Mouse (Mus musculus) testis, adult 2 months (tissue): ENCODE data around the gene Dll4. TPM values are rescaled to one million over a fixed set of nuclear protein-coding genes. Genes with fewer than 3 reads are reported as not detected.

Experiments
- H3K27ac ChIP-seq: fragments of 200-500 bp; 2 replicates; pipeline ENCODE4 v1.5.1; 2012; ENCODE audit warnings: low read depth, low read length; ENCODE audit not compliant: control insufficient read depth, insufficient read depth
- H3K27me3 ChIP-seq: fragments of 200-500 bp; 2 replicates; pipeline ENCODE4 v1.6.1; 2012; ENCODE audit warnings: mild to moderate bottlenecking, low read length, moderate library complexity; ENCODE audit not compliant: control insufficient read depth, insufficient read depth
- H3K36me3 ChIP-seq: fragments of 200-500 bp; 2 replicates; pipeline ENCODE4 v1.6.1; 2012; ENCODE audit warnings: mild to moderate bottlenecking, low read length; ENCODE audit not compliant: control insufficient read depth, insufficient read depth
- H3K4me1 ChIP-seq: fragments of 200-500 bp; 2 replicates; pipeline ENCODE4 v1.6.1; 2012; ENCODE audit warnings: low read length; ENCODE audit not compliant: control insufficient read depth, insufficient read depth
- H3K4me3 ChIP-seq: fragments of 200-500 bp; 2 replicates; pipeline ENCODE4 v1.5.1; 2012; ENCODE audit warnings: low read depth, mild to moderate bottlenecking, low read length, moderate library complexity, mixed read lengths; ENCODE audit not compliant: control insufficient read depth
- CTCF ChIP-seq: fragments of 200-500 bp; IDR thresholded peaks from 2 replicates; pipeline ENCODE4 v1.5.1; 2012; ENCODE audit warnings: low read depth, mild to moderate bottlenecking, inconsistent platforms, low read length, moderate library complexity; ENCODE audit not compliant: control insufficient read depth, insufficient read depth, insufficient replicate concordance
- POLR2A ChIP-seq: fragments of 200-500 bp; IDR thresholded peaks from 2 replicates; pipeline ENCODE4 v1.6.1; 2012; ENCODE audit warnings: low read depth, mild to moderate bottlenecking, inconsistent platforms, low read length, moderate library complexity; ENCODE audit not compliant: control insufficient read depth
- polyA plus RNA-seq: library from polyadenylated mRNA; depleted of rRNA; stranded (reverse); fragments of >200 nt; gene quantifications from 2 replicates; pipeline ENCODE4 v1.2.3, GENCODE M21; 2012; rRNA removed

Dll4 gene
- 0.54 and 0.59 TPM in 2 replicates for polyA plus RNA-seq

DNA sequence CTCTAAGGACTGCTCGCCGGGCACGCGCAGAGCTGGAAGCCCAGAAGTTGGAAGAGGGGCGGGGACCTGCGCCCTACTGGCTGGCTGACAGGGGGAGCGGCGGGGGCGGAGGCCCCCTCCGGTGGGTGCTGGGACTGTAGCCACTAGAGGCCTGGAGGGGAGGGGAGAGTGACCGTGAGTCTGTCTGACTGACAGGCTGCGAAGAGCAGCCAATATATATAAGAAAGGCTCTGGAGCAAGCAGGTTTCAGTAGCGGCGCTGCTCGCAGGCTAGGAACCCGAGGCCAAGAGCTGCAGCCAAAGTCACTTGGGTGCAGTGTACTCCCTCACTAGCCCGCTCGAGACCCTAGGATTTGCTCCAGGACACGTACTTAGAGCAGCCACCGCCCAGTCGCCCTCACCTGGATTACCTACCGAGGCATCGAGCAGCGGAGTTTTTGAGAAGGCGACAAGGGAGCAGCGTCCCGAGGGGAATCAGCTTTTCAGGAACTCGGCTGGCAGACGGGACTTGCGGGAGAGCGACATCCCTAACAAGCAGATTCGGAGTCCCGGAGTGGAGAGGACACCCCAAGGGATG, at the start of gene Dll4:
Dll4 (plus strand) TSS at position 217 of the 576 bp plus-strand sequence.
- no peaks in the 10 kb centered on the region for H3K36me3 ChIP-seq
- peaks cover 36% of the 10 kb centered on the region for H3K4me1 ChIP-seq
- H3K27me3 ChIP-seq: no peaks in the 10 kb centered on the region; the same call in 1 of the 2 replicates
- TF ChIP-seq POLR2A (0 out of 2 replicates have a peak, but pooled peaks have one; percentile 37), CTCF (no peak)
- peak within 1 kb of the TSS; percentile 25 for H3K4me3 ChIP-seq
- no peak within 1 kb of the TSS for H3K27ac ChIP-seq

GRCm38 (mm10) chr2:119276926-119277325, 48.7 kb upstream of the Dll4 start:
- peak overlapping the region; percentile 93 for H3K4me3 ChIP-seq
- peaks cover 5% of the 10 kb centered on the region; the same call in 1 of the 2 replicates for H3K4me1 ChIP-seq
- TF ChIP-seq CTCF (no peak), POLR2A (no peak)
- H3K27ac ChIP-seq: 0 out of 2 replicates have a peak overlapping the region, but pooled peaks have one; percentile 21
- no peaks in the 10 kb centered on the region for H3K27me3 ChIP-seq
- no peaks in the 10 kb centered on the region for H3K36me3 ChIP-seq

GRCm38 (mm10) chr2:119277810-119278209, 47.8 kb upstream of the Dll4 start:
- Histone ChIP-seq H3K27me3 (no peaks in the 10 kb centered on the region), H3K4me1 (peaks cover 5% of the 10 kb centered on the region; the same call in 1 of the 2 replicates), H3K4me3 (peak overlapping the region; percentile 93), H3K36me3 (no peaks in the 10 kb centered on the region), H3K27ac (peak overlapping the region; percentile 79)
- TF ChIP-seq CTCF: no peak
- peak; percentile 96 for TF ChIP-seq POLR2A

DNA sequence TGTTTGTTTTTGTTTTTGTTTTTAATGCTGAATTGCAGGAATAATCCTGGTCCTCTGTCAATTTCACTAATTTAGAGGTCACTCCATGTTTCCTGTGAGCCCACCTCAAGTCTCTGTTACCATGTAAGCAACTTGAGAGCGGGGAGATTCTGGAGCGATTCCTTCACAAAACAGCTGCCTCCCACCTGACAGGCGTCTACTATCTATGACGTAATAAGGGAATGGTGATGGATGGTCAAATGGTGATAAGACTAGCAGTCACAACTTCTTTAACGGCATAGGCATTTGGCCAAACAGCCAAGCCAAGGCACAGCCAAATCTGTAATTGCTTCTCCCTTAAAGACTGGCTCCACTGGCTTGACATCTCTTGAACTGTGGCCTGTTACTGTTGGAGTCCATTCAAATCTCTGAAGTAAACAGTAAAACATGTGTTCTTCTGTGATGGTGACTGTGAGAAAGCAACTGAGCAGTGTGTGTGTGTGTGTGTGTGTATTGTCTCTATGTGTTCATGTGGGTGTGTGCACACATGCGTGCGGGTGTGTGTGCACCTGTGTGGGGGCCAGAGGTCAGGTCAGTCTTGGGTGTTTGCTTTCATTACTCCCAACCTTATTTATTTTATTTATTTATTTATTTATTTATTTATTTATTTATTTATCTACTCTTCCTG, 43.6 kb upstream of the Dll4 start:
- Histone ChIP-seq H3K36me3 (no peaks in the 10 kb centered on the region), H3K4me1 (peaks cover 4% of the 10 kb centered on the region; the same call in 1 of the 2 replicates), H3K27ac (no peak overlapping the region), H3K4me3 (no peak overlapping the region), H3K27me3 (no peaks in the 10 kb centered on the region)
- TF ChIP-seq POLR2A (no peak), CTCF (no peak)

DNA sequence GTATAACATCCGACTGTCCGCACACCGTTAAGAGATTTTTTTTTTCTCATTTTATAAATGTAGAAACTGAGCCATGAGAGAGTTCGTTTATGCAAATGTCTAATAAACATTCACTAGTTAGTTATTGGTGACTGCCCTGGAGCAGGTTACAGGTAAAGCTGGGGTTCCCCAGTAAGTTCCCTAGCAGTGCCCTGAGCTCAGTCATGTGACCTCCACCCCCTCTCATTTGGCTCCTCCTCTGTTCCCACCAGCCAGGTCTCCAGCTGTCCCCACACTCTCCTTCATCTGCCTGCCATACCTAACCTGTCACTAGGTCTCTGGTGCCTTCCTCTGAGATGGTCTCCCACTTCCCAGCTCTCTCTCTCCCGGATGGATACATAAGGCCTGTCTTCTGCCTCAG, 38.2 kb upstream of the Dll4 start:
- TF ChIP-seq CTCF (no peak), POLR2A (no peak)
- Histone ChIP-seq H3K27ac (no peak overlapping the region; the same call in 1 of the 2 replicates), H3K4me1 (peaks cover 10% of the 10 kb centered on the region), H3K4me3 (peak overlapping the region; percentile 97), H3K36me3 (no peaks in the 10 kb centered on the region; the same call in 1 of the 2 replicates), H3K27me3 (no peaks in the 10 kb centered on the region)

GRCm38 (mm10) chr2:119288270-119288882, 37.2 kb upstream of the Dll4 start, which contains the start of gene Vps18:
Gene Vps18 (plus strand): TSS chr2:119288740.
- TF ChIP-seq POLR2A (peak; percentile 83), CTCF (peak; percentile 89; the same call in 1 of the 2 replicates)
- H3K4me1 ChIP-seq: peaks cover 10% of the 10 kb centered on the region
- H3K27ac ChIP-seq: peak within 1 kb of the TSS; percentile 89
- peak within 1 kb of the TSS; percentile 97 for H3K4me3 ChIP-seq
- H3K36me3 ChIP-seq: no peaks in the 10 kb centered on the region; the same call in none of the 2 replicates
- no peaks in the 10 kb centered on the region for H3K27me3 ChIP-seq

DNA sequence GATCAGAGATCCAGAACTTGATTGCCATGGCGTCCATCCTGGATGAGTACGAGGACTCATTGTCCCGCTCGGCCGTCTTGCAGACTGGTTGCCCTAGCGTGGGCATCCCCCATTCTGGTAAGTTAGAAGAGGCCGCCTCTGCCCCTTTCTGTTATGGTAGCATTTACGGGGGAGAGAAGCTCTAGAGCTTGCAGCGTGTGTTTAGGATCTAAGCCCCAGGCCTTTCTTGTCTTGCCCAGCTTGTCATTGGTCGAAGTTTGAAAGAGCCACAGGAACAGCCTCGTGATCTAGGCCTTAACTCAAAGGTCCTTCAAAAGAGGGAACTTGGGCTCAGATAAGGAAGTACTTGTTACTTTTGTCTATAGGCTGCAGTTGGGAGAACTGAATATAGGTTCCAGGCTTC, 36.6 kb upstream of the Dll4 start:
- TF ChIP-seq POLR2A (no peak), CTCF (no peak)
- Histone ChIP-seq H3K4me3 (peak overlapping the region; percentile 97), H3K4me1 (peaks cover 10% of the 10 kb centered on the region), H3K36me3 (no peaks in the 10 kb centered on the region; the same call in none of the 2 replicates), H3K27me3 (no peaks in the 10 kb centered on the region), H3K27ac (peak overlapping the region; percentile 89)
